Mouse (Mus musculus): ENCODE measurements around the gene Laptm4a.
A peak's percentile ranks its signal among the peaks of the same experiment; 100 is the strongest.
"Not testable (repeated sequence)": the region's sequence is repeated elsewhere in the genome, so short reads cannot be mapped to it uniquely, and the experiment has no call there.

Gene Laptm4a

GRCm38 (mm10) chr12:8912860-8913685, 8.4 kb upstream of the Laptm4a start:
- no peak for DNase-seq (ENCODE audit: low read depth)

GRCm38 (mm10) chr12:8913701-8914340, 7.6 kb upstream of the Laptm4a start:
- no peak for DNase-seq (ENCODE audit: low read depth)

- no peak for DNase-seq (ENCODE audit: low read depth)
Measured at GRCm38 (mm10) chr12:8916378-8916777, 5.1 kb upstream of the Laptm4a start.

GRCm38 (mm10) chr12:8919231-8919630, 2.2 kb upstream of the Laptm4a start:
- no peak for DNase-seq (ENCODE audit: low read depth)

- no peak for DNase-seq (ENCODE audit: low read depth)
Measured at GRCm38 (mm10) chr12:8920996-8921393, 469 bp upstream of the Laptm4a start.

- DNase-seq (ENCODE audit: low read depth): no peak
Measured at GRCm38 (mm10) chr12:8922369-8923124, 1.1 kb downstream of the Laptm4a start.

GRCm38 (mm10) chr12:8923125-8923410, 1.6 kb downstream of the Laptm4a start:
- peak; percentile 41 for DNase-seq (ENCODE audit: low read depth)

- DNase-seq (ENCODE audit: low read depth): no peak
Measured at GRCm38 (mm10) chr12:8923603-8924002, 2.1 kb downstream of the Laptm4a start.

- DNase-seq (ENCODE audit: low read depth): peak; percentile 19
Measured at GRCm38 (mm10) chr12:8927652-8928051, 6.2 kb downstream of the Laptm4a start.

- no peak for DNase-seq (ENCODE audit: low read depth)
Measured at GRCm38 (mm10) chr12:8928766-8929165, 7.3 kb downstream of the Laptm4a start.

GRCm38 (mm10) chr12:8931083-8931482, 9.6 kb downstream of the Laptm4a start:
- DNase-seq (ENCODE audit: low read depth): no peak

- no peak for DNase-seq (ENCODE audit: low read depth)
Measured at GRCm38 (mm10) chr12:8935349-8935748, 13.9 kb downstream of the Laptm4a start.

- DNase-seq (ENCODE audit: low read depth): not testable (repeated sequence)
Measured at GRCm38 (mm10) chr12:8936210-8936609, 14.7 kb downstream of the Laptm4a start.

- no peak for DNase-seq (ENCODE audit: low read depth)
Measured at GRCm38 (mm10) chr12:8939490-8939889, 18.0 kb downstream of the Laptm4a start.

- no peak for DNase-seq (ENCODE audit: low read depth)
Measured at GRCm38 (mm10) chr12:8940011-8941005, 18.8 kb downstream of the Laptm4a start.

- no peak for DNase-seq (ENCODE audit: low read depth)
Measured at GRCm38 (mm10) chr12:8941131-8941615, 19.7 kb downstream of the Laptm4a start.

GRCm38 (mm10) chr12:8941699-8942392, 20.4 kb downstream of the Laptm4a start:
- no peak for DNase-seq (ENCODE audit: low read depth)

- no peak for DNase-seq (ENCODE audit: low read depth)
Measured at GRCm38 (mm10) chr12:8947163-8947562, 25.7 kb downstream of the Laptm4a start.

GRCm38 (mm10) chr12:8947714-8948464, 26.4 kb downstream of the Laptm4a start, which contains the start of gene Matn3:
Matn3 (plus strand) TSS chr12:8947929.
- DNase-seq (ENCODE audit: low read depth): peak; percentile 40

- DNase-seq (ENCODE audit: low read depth): no peak
Measured at GRCm38 (mm10) chr12:8953136-8953535, 31.7 kb downstream of the Laptm4a start.

All from c-Kit-positive CD71-negative TER-119-negative erythroid progenitor cells, embryonic 14.5 days (primary cell).